Mouse (Mus musculus): ENCODE data around the gene Tfdp1. TPM values are rescaled to one million over a fixed set of nuclear protein-coding genes. Genes with fewer than 3 reads are reported as not detected.

The Tfdp1 gene
- total RNA-seq (2023) = 10 to 100 TPM; 33.9 to 34.6 TPM

GRCm38 (mm10) chr8:13338255-13338860, at the start of gene Tfdp1:
Gene Tfdp1, plus strand, starts transcription at chr8:13338751.

GRCm38 (mm10) chr8:13396725-13397124, 58.2 kb downstream of the Tfdp1 start, which contains the start of gene Atp4b:
Gene Atp4b, minus strand, starts transcription at chr8:13396825.

GRCm38 (mm10) chr8:13404666-13405131, 66.1 kb downstream of the Tfdp1 start, which contains the start of gene Grk1:
Gene Grk1, plus strand, starts transcription at chr8:13405081.

Other genes starting within 250 kb of the Tfdp1 start
- 10 to 100 TPM; 24.9 to 28.8 TPM for gene Pcid2, start 233.3 kb upstream of the Tfdp1 start, total RNA-seq (2023)
- 10 to 100 TPM; 38.7 to 49.9 TPM for gene Cul4a, start 233.1 kb upstream of the Tfdp1 start, total RNA-seq (2023)
- gene Lamp1, start 179.6 kb upstream of the Tfdp1 start, total RNA-seq (2023) = 100 to 1,000 TPM; 702 to 772 TPM
- gene Grtp1, start 138.1 kb upstream of the Tfdp1 start, total RNA-seq (2023) = not detected
- not detected for gene Adprhl1, start 84.6 kb upstream of the Tfdp1 start, total RNA-seq (2023)
- 10 to 100 TPM; 12.9 to 18.5 TPM for gene Dcun1d2, start 50.6 kb upstream of the Tfdp1 start, total RNA-seq (2023)
- gene Tmco3, start 50.6 kb upstream of the Tfdp1 start, total RNA-seq (2023) = 10 to 100 TPM; 26.8 to 29.1 TPM
- not detected for gene Atp4b, start 58.1 kb downstream of the Tfdp1 start, total RNA-seq (2023)
- not detected for gene Grk1, start 66.3 kb downstream of the Tfdp1 start, total RNA-seq (2023)
- not detected for gene Tmem255b, start 96.4 kb downstream of the Tfdp1 start, total RNA-seq (2023)
- gene Gas6, start 155.7 kb downstream of the Tfdp1 start, total RNA-seq (2023) = 1 to 10 TPM; 2.7 to 4.6 TPM
- gene 1700029H14Rik, start 223.7 kb downstream of the Tfdp1 start, total RNA-seq (2023) = 1 to 10 TPM; 6.1 to 9.5 TPM